Mouse (Mus musculus) lung, embryonic 14.5 days (tissue): ENCODE data around the gene Ncam1. TPM values are rescaled to one million over a fixed set of nuclear protein-coding genes. Genes with fewer than 3 reads are reported as not detected.

ENCODE experiments used
- ATAC-seq: fragments of 200-750 bp; cut with Nextera tagmentation; 2 replicates; pipeline ENCODE4 v1.8.0; 2017; ENCODE audit warnings: mild to moderate bottlenecking, moderate TSS enrichment, moderate library complexity; ENCODE audit not compliant: insufficient read depth
- DNase-seq: peaks from one replicate; pipeline ENCODE4 v3.0.0-alpha.2; 2015
- H3K27ac ChIP-seq: fragments of 300-500 bp; sonication (generic); 2 replicates; pipeline ENCODE4 v1.5.1; 2014; ENCODE audit warnings: low read depth, mild to moderate bottlenecking, moderate library complexity
- H3K27me3 ChIP-seq: fragments of 300-500 bp; sonication (generic); 2 replicates; pipeline ENCODE4 v1.6.1; 2014; ENCODE audit warnings: low read length, control low read depth; ENCODE audit not compliant: insufficient read depth
- H3K36me3 ChIP-seq: fragments of 300-500 bp; sonication (generic); 2 replicates; pipeline ENCODE4 v1.6.1; 2014; ENCODE audit warnings: control low read depth; ENCODE audit not compliant: insufficient read depth
- H3K4me1 ChIP-seq: fragments of 300-500 bp; sonication (generic); 2 replicates; pipeline ENCODE4 v1.6.1; 2014; ENCODE audit warnings: antibody characterized with exemption, control low read depth; ENCODE audit not compliant: insufficient read depth
- H3K4me2 ChIP-seq: fragments of 300-500 bp; sonication (generic); 2 replicates; pipeline ENCODE4 v1.6.1; 2014; ENCODE audit warnings: mild to moderate bottlenecking
- H3K4me3 ChIP-seq: fragments of 300-500 bp; sonication (generic); 2 replicates; pipeline ENCODE4 v1.5.1; 2014; ENCODE audit warnings: low read depth, low read length
- H3K9ac ChIP-seq: fragments of 300-500 bp; sonication (generic); 2 replicates; pipeline ENCODE4 v1.6.1; 2014
- H3K9me3 ChIP-seq: fragments of 300-500 bp; sonication (generic); 2 replicates; pipeline ENCODE4 v1.6.1; 2016; ENCODE audit warnings: low read depth, low read length, control low read depth
- CTCF ChIP-seq: IDR thresholded peaks from 2 replicates; pipeline ENCODE4 v1.5.1; 2016; ENCODE audit warnings: antibody characterized with exemption, low read depth
- WGBS: fragments of 180-500 bp; shearing (Covaris S2); extraction: QIAGEN DNeasy Blood & Tissue Kit; methylation state at CpG from one replicate; pipeline ENCODE4 v1.1.7; 2014; 5-methylcytosine and 5-hydroxymethylcytosine counted together
- polyA plus RNA-seq: library from polyadenylated mRNA; unstranded; fragments of >200 nt; fragmentation: Nextera tagmentation; extraction: Ambion mirVana; gene quantifications from 2 replicates; pipeline ENCODE4 v1.2.1, GENCODE M21; 2014

The Ncam1 gene
- polyA plus RNA-seq, 1 experiment from 2014 or later: 19.6 TPM

DNA sequence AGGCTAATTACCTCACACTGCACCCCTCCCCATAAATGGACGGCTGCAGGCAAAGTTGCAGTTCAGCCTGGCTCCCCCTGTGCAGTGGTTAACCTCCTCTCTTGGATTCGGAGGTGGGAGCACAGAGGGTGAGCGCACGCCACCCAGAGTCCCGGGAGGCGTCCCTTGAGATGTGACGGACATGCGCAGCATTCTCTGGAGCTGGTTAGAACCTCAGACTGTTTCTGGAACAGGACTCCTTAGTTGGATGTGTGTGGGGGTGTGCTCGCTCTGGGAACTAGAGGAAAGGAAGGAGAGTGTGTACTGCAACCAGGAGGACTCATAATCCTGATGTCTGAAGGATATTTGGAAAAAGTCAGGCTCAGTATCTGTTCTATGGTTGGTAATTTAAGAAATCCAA, 274.0 kb downstream of the Ncam1 start:
- Histone ChIP-seq H3K4me1 (no peaks in the 10 kb centered on the region), H3K4me3 (no peak overlapping the region), H3K36me3 (no peaks in the 10 kb centered on the region), H3K27ac (no peak overlapping the region), H3K27me3 (no peaks in the 10 kb centered on the region), H3K9me3 (no peaks in the 10 kb centered on the region), H3K4me2 (no peak overlapping the region), H3K9ac (no peak overlapping the region)
- TF ChIP-seq CTCF: no peak
- ATAC-seq (no peak), DNase-seq (no peak)
- WGBS: 77% methylated on average over 9 of the region's 9 CpGs

DNA sequence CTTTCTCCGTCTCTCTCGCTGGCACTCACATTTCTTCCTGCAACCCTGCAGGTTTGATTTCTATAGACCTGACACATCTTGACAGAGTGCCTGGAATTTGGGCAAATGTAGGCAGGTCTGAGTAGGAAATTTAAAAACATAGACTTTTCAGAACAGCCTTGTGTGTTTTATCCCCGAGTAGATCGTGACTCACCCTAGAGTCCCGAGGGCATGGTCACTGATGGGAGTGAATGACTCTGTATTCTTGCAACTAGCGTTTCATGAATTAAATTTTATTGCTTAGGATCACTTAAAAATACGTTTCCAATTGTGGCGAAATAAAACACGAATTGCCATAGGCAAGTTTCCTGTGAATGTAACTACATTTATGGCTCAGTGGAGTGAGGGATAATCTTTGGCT, 274.8 kb downstream of the Ncam1 start:
- ATAC-seq: no peak
- DNase-seq: no peak
- Histone ChIP-seq H3K4me1 (no peaks in the 10 kb centered on the region), H3K36me3 (no peaks in the 10 kb centered on the region), H3K9me3 (no peaks in the 10 kb centered on the region), H3K27ac (no peak overlapping the region), H3K4me3 (no peak overlapping the region), H3K27me3 (no peaks in the 10 kb centered on the region), H3K9ac (no peak overlapping the region), H3K4me2 (no peak overlapping the region)
- 89% methylated on average over 9 of the region's 9 CpGs for WGBS
- TF ChIP-seq CTCF: no peak

DNA sequence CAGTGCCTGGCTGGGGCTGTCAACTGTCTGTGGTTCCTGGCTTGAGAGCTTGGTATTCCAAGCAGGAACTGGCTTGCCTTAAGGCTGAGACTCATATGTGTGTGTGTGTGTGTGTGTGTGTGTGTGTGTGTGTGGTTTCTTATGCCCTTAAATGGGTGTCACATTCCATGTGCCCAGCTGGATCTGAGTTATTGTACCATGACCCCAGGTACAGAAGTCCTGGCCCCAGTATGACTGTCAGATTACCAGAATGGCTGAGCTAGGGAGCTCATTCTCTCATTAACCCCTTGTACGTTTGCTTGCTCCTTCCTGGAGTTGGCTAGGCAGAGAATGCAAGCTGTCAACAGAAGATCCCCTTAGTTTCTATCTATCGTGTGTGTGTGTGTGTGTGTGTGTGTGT, 284.4 kb downstream of the Ncam1 start:
- WGBS: 58% methylated on average over 2 of the region's 2 CpGs
- Histone ChIP-seq H3K4me2 (no peak overlapping the region), H3K9me3 (no peaks in the 10 kb centered on the region), H3K36me3 (no peaks in the 10 kb centered on the region), H3K4me3 (no peak overlapping the region), H3K27me3 (no peaks in the 10 kb centered on the region), H3K27ac (no peak overlapping the region), H3K9ac (no peak overlapping the region), H3K4me1 (no peaks in the 10 kb centered on the region)
- ATAC-seq: no peak
- no peak for TF ChIP-seq CTCF
- DNase-seq: no peak

DNA sequence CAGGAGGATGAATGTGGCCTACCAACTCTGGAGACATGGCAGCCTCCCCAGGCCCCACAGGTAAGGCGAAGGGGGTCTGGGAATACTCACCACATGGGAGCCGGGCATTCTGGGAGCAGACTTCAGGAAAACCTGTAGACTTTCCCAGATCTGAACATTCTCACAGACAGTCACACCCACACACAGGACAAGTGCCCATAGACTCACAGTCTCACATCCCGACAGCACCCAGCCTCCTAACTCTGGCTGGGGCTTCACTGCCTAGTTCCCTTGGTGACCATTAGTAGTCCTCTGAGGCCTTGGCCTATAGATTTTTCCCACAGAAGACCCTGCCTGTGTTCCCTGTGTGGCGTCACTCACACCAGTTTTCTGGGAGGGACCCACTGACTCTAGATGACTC, 288.1 kb downstream of the Ncam1 start:
- TF ChIP-seq CTCF: no peak
- Histone ChIP-seq H3K9ac (no peak overlapping the region), H3K27me3 (no peaks in the 10 kb centered on the region), H3K4me1 (no peaks in the 10 kb centered on the region), H3K4me2 (no peak overlapping the region), H3K36me3 (no peaks in the 10 kb centered on the region), H3K27ac (no peak overlapping the region), H3K4me3 (no peak overlapping the region), H3K9me3 (no peaks in the 10 kb centered on the region)
- DNase-seq: no peak
- 93% methylated on average over 4 of the region's 4 CpGs for WGBS
- ATAC-seq: no peak

DNA sequence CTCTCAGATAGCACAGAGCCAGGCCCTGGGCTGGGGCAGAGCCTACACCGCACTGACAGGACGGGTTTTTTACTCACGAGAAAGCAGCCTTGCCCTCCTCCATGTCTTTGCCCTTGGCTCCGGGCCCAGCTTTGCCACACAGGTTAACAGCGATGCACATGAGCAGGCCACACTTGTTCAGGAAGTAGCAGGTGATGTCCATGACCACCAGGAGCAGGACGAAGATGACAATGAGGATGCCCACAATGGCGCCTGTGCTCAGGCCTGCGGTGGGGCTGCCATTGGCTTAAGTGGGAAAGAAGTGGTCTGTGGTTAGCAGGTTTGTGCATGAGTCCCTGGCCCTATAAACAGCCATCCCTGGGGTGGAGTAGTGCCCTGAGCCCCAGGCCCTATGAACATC, 289.1 kb downstream of the Ncam1 start:
- no peak for TF ChIP-seq CTCF
- H3K4me2 ChIP-seq: no peak overlapping the region
- H3K4me1 ChIP-seq: no peaks in the 10 kb centered on the region
- ATAC-seq (no peak), DNase-seq (no peak)
- no peak overlapping the region for H3K4me3 ChIP-seq
- no peak overlapping the region for H3K9ac ChIP-seq
- H3K36me3 ChIP-seq: no peaks in the 10 kb centered on the region
- no peaks in the 10 kb centered on the region for H3K27me3 ChIP-seq
- WGBS: 89% methylated on average over 8 of the region's 8 CpGs
- no peaks in the 10 kb centered on the region for H3K9me3 ChIP-seq
- H3K27ac ChIP-seq: no peak overlapping the region

DNA sequence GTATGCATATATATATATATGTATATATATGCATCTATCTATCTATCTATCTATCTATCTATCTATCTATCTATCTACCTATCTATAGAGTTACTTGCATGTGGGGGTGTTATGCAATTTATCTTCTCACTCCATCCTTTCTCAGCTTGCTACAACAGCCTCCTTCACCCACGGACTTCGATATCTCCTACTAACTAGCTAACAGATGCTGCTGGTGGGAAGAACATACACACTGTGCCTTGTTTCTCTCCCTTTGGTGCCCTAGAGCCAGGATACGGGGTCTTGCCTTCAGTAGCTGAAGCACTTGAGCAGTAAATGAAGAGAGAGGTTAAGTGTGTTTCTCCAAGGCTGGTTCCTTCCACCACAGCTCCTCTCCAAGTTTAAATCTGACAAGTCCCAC, 289.6 kb downstream of the Ncam1 start:
- Histone ChIP-seq H3K4me1 (no peaks in the 10 kb centered on the region), H3K4me3 (no peak overlapping the region), H3K9me3 (no peaks in the 10 kb centered on the region), H3K4me2 (no peak overlapping the region), H3K36me3 (no peaks in the 10 kb centered on the region), H3K9ac (no peak overlapping the region), H3K27ac (no peak overlapping the region), H3K27me3 (no peaks in the 10 kb centered on the region)
- DNase-seq (no peak), ATAC-seq (no peak)
- no peak for TF ChIP-seq CTCF
- WGBS: 84% methylated on average over 3 of the region's 3 CpGs

DNA sequence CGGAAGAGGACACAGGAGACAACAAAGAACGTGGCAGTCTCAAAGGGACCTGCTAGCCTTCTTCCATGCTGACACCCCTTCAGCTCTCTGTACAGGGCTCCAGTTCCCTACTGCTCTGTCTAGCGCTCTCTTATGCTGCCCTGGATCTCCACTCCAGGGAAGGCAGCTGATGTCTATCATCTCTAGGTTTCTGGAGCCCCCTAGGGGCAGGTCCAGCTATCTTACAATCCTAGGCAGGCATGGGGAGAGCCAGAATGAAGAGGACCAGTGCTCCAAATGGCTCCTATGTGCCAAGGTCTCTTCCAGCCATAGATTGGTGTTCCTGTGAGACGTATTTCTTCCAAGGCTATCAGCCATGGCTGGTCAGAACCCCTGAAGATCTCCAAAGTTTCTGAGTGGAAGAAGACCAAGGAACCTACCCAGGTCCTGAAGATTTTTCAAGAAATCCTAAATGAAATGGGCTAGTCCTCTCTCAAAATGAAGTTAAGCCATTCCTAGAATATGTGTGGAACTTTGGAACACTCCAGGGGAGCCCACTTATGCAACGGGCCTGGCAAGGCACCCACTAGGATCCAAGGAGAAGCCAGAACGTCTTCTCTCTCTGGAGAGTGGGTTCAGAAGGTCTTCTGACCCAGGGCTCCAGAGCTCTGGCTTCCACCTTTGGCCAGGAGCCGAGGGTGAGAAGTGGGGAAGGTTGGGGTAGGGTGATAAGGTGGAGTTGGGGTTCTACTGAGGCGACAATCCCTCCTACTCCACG, 290.7 kb downstream of the Ncam1 start:
- peak; percentile 26 for TF ChIP-seq CTCF
- Histone ChIP-seq H3K36me3 (no peaks in the 10 kb centered on the region), H3K9ac (no peak overlapping the region), H3K9me3 (no peaks in the 10 kb centered on the region), H3K27ac (no peak overlapping the region), H3K4me1 (no peaks in the 10 kb centered on the region), H3K4me3 (no peak overlapping the region), H3K4me2 (no peak overlapping the region), H3K27me3 (no peaks in the 10 kb centered on the region)
- 78% methylated on average over 9 of the region's 9 CpGs for WGBS
- ATAC-seq (no peak), DNase-seq (peak; percentile 41)
